Mouse (Mus musculus) splenic B cell, adult 2 months (primary cell): ENCODE data around the gene 1700020L24Rik.

ENCODE experiments used
- DNase-seq: peaks from one replicate; pipeline ENCODE4 v3.0.0-alpha.2; 2011; ENCODE audit warnings: low read depth, low spot score
- H3K27me3 ChIP-seq: 2 replicates; pipeline ENCODE4 v1.6.1; 2012; ENCODE audit warnings: mild to moderate bottlenecking, low read length, moderate library complexity, mixed read lengths; ENCODE audit not compliant: control insufficient read depth, poor library complexity, insufficient read depth, severe bottlenecking
- H3K36me3 ChIP-seq: 2 replicates; pipeline ENCODE4 v1.6.1; 2012; ENCODE audit warnings: mild to moderate bottlenecking, low read length, moderate library complexity, mixed read lengths; ENCODE audit not compliant: control insufficient read depth, poor library complexity, insufficient read depth, severe bottlenecking

Gene 1700020L24Rik

GRCm38 (mm10) chr11:83473235-83474016, 35.9 kb downstream of the 1700020L24Rik start:
- Histone ChIP-seq H3K27me3 (no peaks in the 10 kb centered on the region), H3K36me3 (no peaks in the 10 kb centered on the region)
- DNase-seq, result no peak
